Mouse (Mus musculus) C2C12 (cell line): ENCODE measurements at regions not wholly inside any gene's neighbourhood (a gene's known extent, or its start where the extent isn't known, plus 50 kb on each side); places are given as distances from the start of the nearest gene placed in this dataset.

Experiments used
- H3K27me3 ChIP-seq: one replicate; pipeline ENCODE4 v1.6.1; 2011; ENCODE audit not compliant: control insufficient read depth, insufficient read depth, insufficient read length
- H3K36me3 ChIP-seq: one replicate; pipeline ENCODE4 v1.6.1; 2011; ENCODE audit not compliant: control insufficient read depth, insufficient read depth
- H3K4me3 ChIP-seq: one replicate; pipeline ENCODE4 v1.5.1; 2011; ENCODE audit warnings: mild to moderate bottlenecking, control low read depth; ENCODE audit not compliant: poor library complexity, insufficient read depth, severe bottlenecking
- H3K79me2 ChIP-seq: one replicate; pipeline ENCODE4 v1.6.1; 2011; ENCODE audit not compliant: control insufficient read depth, insufficient read depth
- H3K79me3 ChIP-seq: one replicate; pipeline ENCODE4 v1.6.1; 2011; ENCODE audit warnings: low read depth, control low read depth
- H3ac ChIP-seq: one replicate; pipeline ENCODE3; 2011; ENCODE audit warnings: low read depth; ENCODE audit not compliant: control insufficient read depth, insufficient read length
- CEBPB ChIP-seq: IDR thresholded peaks from one replicate; pipeline ENCODE4 v1.6.1; 2011; ENCODE audit warnings: low read depth, mild to moderate bottlenecking, control low read depth, moderate library complexity
- CTCF ChIP-seq: IDR thresholded peaks from one replicate; pipeline ENCODE4 v1.5.1; 2011; ENCODE audit not compliant: control insufficient read depth, insufficient read depth, insufficient read length
- FOSL1 ChIP-seq: IDR thresholded peaks from one replicate; pipeline ENCODE4 v1.8.0; 2011; ENCODE audit warnings: mild to moderate bottlenecking, low read length; ENCODE audit not compliant: poor library complexity, insufficient read depth, severe bottlenecking
- MAX ChIP-seq: IDR thresholded peaks from one replicate; pipeline ENCODE4 v1.6.1; 2011; ENCODE audit warnings: mild to moderate bottlenecking, control low read depth
- MYOD1 ChIP-seq: IDR thresholded peaks from one replicate; pipeline ENCODE4 v1.6.1; 2011; ENCODE audit warnings: low read depth; ENCODE audit not compliant: control insufficient read depth, insufficient read length
- MYOG ChIP-seq: IDR thresholded peaks from one replicate; pipeline ENCODE4 v1.6.1; 2011; ENCODE audit not compliant: control insufficient read depth, insufficient read length; ENCODE audit errors: extremely low read depth
- USF1 ChIP-seq: IDR thresholded peaks from one replicate; pipeline ENCODE4 v1.6.1; 2011; ENCODE audit warnings: low read depth, mild to moderate bottlenecking, control low read depth, moderate library complexity

GRCm38 (mm10) chr5:47421916-47422315 lies 561.0 kb upstream of the Slit2 start:
- Histone ChIP-seq H3K36me3 (no peaks in the 10 kb centered on the region), H3K79me2 (no peaks in the 10 kb centered on the region), H3ac (no peak overlapping the region), H3K4me3 (no peak overlapping the region), H3K79me3 (no peaks in the 10 kb centered on the region), H3K27me3 (no peaks in the 10 kb centered on the region)
- no peak for TF ChIP-seq MYOD1

- no peak overlapping the region for H3ac ChIP-seq
- H3K36me3 ChIP-seq, result no peaks in the 10 kb centered on the region
- H3K79me2 ChIP-seq, result no peaks in the 10 kb centered on the region
- H3K27me3 ChIP-seq, result no peaks in the 10 kb centered on the region
- TF ChIP-seq USF1, result no peak
- TF ChIP-seq FOSL1, result no peak
- TF ChIP-seq MYOD1, result no peak
- no peak for TF ChIP-seq MYOG
- no peak for TF ChIP-seq MAX
- no peak for TF ChIP-seq CEBPB
- no peak for TF ChIP-seq CTCF
- H3K4me3 ChIP-seq, result no peak overlapping the region
- no peaks in the 10 kb centered on the region for H3K79me3 ChIP-seq
These were observed 556.9 kb upstream of the Slit2 start for GRCm38 (mm10) chr5:47426040-47426439.

GRCm38 (mm10) chr5:47426467-47426866 lies 556.5 kb upstream of the Slit2 start:
- no peaks in the 10 kb centered on the region for H3K79me3 ChIP-seq
- H3K4me3 ChIP-seq, result no peak overlapping the region
- H3K36me3 ChIP-seq, result no peaks in the 10 kb centered on the region
- no peak for TF ChIP-seq FOSL1
- TF ChIP-seq MYOD1, result no peak
- TF ChIP-seq CTCF, result no peak
- TF ChIP-seq MYOG, result no peak
- no peak for TF ChIP-seq USF1
- no peak for TF ChIP-seq CEBPB
- TF ChIP-seq MAX, result no peak
- no peaks in the 10 kb centered on the region for H3K79me2 ChIP-seq
- no peaks in the 10 kb centered on the region for H3K27me3 ChIP-seq
- H3ac ChIP-seq, result no peak overlapping the region

GRCm38 (mm10) chr5:47429217-47430172 lies 553.4 kb upstream of the Slit2 start:
- no peak for TF ChIP-seq MYOG
- TF ChIP-seq CTCF, result no peak
- no peak for TF ChIP-seq FOSL1
- no peak for TF ChIP-seq MAX
- Histone ChIP-seq H3K79me3 (no peaks in the 10 kb centered on the region), H3K36me3 (no peaks in the 10 kb centered on the region), H3K4me3 (no peak overlapping the region), H3K27me3 (no peaks in the 10 kb centered on the region), H3K79me2 (no peaks in the 10 kb centered on the region), H3ac (no peak overlapping the region)

GRCm38 (mm10) chr5:47431599-47432328 lies 551.2 kb upstream of the Slit2 start:
- Histone ChIP-seq H3K36me3 (no peaks in the 10 kb centered on the region), H3K79me3 (no peaks in the 10 kb centered on the region), H3K79me2 (no peaks in the 10 kb centered on the region), H3K27me3 (no peaks in the 10 kb centered on the region), H3ac (no peak overlapping the region), H3K4me3 (no peak overlapping the region)
- no peak for TF ChIP-seq MAX
- no peak for TF ChIP-seq MYOG
- TF ChIP-seq USF1, result no peak
- TF ChIP-seq MYOD1, result no peak
- TF ChIP-seq CTCF, result no peak
- no peak for TF ChIP-seq CEBPB
- TF ChIP-seq FOSL1, result no peak
